Mouse (Mus musculus) frontal cortex, postnatal 14 days (tissue): ENCODE measurements around the gene Cers1.

ENCODE experiments used
- DNase-seq, 2 experiments: peaks; one replicate each; pipeline ENCODE4 v3.0.0; 2022; ENCODE audit warnings: low spot score in 2 of 2

Cers1 gene

GRCm38 (mm10) chr8:70352000-70352384 is 36.4 kb downstream of the Cers1 start:
- DNase-seq, result no peak

- DNase-seq, result no peak
Measured at GRCm38 (mm10) chr8:70352657-70353151, 37.1 kb downstream of the Cers1 start.

GRCm38 (mm10) chr8:70353194-70353817 is 37.7 kb downstream of the Cers1 start, which contains the start of gene Upf1:
TSS of gene Upf1 (minus strand) at chr8:70353278.
- peak; percentile 97 to 99 for DNase-seq

- DNase-seq, result peak in 1 of 2 experiments; percentile 34
Measured at GRCm38 (mm10) chr8:70354004-70354403, 38.4 kb downstream of the Cers1 start.

GRCm38 (mm10) chr8:70356111-70356510 is 40.5 kb downstream of the Cers1 start:
- no peak for DNase-seq

GRCm38 (mm10) chr8:70359411-70359810 is 43.8 kb downstream of the Cers1 start:
- DNase-seq, result no peak

GRCm38 (mm10) chr8:70360769-70361168 is 45.2 kb downstream of the Cers1 start:
- DNase-seq, result no peak

- DNase-seq, result no peak
Measured at GRCm38 (mm10) chr8:70361484-70362032, 46.0 kb downstream of the Cers1 start.

GRCm38 (mm10) chr8:70364066-70364465 is 48.5 kb downstream of the Cers1 start:
- no peak for DNase-seq

- DNase-seq, result no peak
Measured at GRCm38 (mm10) chr8:70366588-70366987, 51.0 kb downstream of the Cers1 start.

- DNase-seq, result no peak
Measured at GRCm38 (mm10) chr8:70370476-70370875, 54.9 kb downstream of the Cers1 start.

GRCm38 (mm10) chr8:70371951-70372350 is 56.4 kb downstream of the Cers1 start:
- no peak for DNase-seq

- no peak for DNase-seq
Measured at GRCm38 (mm10) chr8:70373397-70374317, 58.1 kb downstream of the Cers1 start, which contains the start of gene Comp. TSS of gene Comp (plus strand) at chr8:70373558.

- no peak for DNase-seq
Measured at GRCm38 (mm10) chr8:70374318-70374927, 58.8 kb downstream of the Cers1 start.

GRCm38 (mm10) chr8:70375212-70375859 is 59.8 kb downstream of the Cers1 start:
- DNase-seq, result no peak

GRCm38 (mm10) chr8:70376275-70376741 is 60.7 kb downstream of the Cers1 start:
- DNase-seq, result no peak

GRCm38 (mm10) chr8:70377049-70377448 is 61.5 kb downstream of the Cers1 start:
- DNase-seq, result no peak

- no peak for DNase-seq
Measured at GRCm38 (mm10) chr8:70380069-70380468, 64.5 kb downstream of the Cers1 start.
